Mouse (Mus musculus): ENCODE data around the gene Cmtm4.

Gene Cmtm4

DNA sequence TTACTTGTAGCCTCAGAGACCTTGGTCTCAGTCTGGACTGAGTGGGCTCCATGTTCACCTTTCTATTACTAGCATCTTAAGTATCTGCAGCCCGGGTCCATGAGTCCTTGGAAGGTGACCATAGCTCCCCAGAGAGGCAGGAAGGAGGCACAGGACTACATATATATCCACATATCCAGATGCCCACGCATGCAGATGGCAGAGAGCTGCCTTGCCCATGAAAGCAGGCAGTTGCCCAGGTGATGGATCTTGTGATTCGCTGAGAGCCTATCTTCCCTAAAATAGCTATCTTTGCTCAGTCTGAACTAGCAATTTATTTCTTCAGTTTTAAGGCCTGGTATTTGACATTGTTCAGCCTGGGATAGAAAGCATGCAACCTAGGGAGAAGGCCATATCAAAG lies 15.9 kb upstream of the Cmtm4 start:
- peak; percentile 32 to 56 for DNase-seq (ENCODE audit: low spot score in 2 of 2)

DNA sequence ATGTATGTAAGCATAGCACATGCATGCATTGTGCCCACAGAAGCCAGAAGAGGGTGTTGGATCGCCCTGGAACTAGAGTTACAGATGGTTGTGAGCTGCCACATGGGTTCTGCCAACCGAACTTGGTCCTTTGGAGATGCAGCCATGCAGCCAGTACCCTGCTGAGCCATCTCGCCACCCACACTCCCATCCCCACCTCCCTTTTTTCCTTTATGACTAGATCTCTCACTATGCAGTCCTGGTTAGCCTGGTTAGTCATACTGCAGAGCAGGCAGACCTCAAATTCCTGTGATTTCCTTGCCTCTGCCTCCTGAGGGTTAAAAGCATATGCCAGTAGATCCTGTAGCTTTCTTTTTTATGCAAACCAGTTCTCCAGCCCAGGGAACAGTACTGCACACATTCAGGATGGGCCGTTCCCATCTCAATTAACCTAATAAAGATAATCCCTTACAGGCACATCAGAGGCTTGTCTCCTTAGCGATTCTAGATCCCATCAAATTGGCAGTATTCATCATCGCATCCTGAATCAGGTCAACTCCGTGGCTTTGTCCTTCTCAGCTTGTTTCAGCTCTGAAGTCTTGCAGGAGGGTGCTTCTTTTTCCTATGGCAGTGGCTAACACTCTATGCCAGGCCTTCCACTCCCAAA lies 15.1 kb upstream of the Cmtm4 start:
- DNase-seq (ENCODE audit: low spot score in 2 of 2), result no peak

DNA sequence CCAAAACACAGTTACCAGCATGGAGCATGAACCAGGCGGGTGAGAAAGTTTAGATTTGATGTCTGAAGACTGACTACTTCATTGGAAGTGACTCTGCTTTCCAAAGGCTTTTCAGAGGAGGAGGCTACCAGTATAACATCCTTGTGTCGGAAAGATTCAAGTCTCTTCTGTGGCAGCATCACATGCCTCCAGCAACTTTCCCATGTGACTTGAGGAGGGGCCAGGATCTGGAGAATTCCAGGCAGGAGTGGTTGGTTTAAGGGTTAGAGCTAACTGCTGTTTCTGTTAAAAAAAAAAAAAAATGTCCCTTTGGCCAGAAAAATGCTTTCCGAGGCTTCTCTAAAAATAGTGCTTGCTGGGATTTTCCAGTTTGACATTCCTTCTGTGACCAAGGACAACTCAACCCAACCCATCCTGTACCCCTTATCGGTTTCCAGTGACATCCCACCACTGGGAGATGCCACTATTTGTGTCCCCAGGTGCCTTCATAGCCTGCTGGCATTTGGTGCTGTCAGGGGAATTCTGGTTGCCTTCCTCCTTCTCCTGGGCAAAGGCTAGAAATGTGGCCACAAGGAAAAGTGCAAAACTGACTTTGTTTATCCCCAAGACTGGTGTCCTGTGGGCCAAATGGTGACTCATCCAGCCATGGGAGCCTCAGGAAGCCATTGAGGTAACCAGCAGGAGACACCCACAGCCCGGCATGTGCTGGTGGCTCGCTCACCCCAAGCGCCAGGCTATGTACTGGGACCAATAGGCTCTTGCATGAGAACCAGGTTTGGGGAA lies 12.9 kb upstream of the Cmtm4 start:
- no peak for DNase-seq (ENCODE audit: low spot score in 2 of 2)

DNA sequence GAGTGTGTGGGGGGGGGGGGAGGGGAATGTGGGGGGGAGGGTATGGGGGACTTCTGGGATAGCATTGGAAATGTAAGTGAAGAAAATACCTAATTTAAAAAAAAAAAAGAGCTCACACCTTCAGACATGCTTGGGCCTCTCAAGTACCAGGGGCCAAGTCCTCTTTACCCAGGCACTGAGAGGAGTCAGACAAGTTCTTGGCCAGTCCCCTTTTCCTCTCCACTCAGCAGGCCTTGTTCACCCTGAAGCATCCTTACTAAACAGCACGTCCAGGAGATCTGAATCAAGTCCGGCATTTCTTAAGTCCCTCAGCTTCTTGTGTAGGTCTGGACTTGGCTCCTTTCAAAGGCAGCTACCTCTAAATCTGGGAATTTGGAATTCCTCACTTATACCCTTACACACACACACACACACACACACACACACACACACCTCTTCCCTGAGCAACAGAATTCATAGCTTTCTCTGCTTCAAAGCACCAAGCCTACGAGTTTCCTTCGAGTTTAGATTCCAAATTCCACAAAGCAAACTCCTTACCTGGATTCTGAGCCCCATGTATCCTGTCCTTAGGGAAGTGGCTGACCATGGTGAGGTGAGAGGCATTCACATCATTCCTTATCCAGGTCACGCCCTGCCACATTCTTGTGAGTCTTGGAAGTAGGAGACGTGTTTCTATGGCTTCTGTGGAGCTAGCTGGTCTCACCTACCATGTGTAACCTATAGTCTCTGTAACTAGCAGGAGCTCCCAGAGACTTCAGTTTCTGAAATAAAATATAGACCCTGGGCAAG lies 10.9 kb upstream of the Cmtm4 start:
- no peak for DNase-seq (ENCODE audit: low spot score in 2 of 2)

DNA sequence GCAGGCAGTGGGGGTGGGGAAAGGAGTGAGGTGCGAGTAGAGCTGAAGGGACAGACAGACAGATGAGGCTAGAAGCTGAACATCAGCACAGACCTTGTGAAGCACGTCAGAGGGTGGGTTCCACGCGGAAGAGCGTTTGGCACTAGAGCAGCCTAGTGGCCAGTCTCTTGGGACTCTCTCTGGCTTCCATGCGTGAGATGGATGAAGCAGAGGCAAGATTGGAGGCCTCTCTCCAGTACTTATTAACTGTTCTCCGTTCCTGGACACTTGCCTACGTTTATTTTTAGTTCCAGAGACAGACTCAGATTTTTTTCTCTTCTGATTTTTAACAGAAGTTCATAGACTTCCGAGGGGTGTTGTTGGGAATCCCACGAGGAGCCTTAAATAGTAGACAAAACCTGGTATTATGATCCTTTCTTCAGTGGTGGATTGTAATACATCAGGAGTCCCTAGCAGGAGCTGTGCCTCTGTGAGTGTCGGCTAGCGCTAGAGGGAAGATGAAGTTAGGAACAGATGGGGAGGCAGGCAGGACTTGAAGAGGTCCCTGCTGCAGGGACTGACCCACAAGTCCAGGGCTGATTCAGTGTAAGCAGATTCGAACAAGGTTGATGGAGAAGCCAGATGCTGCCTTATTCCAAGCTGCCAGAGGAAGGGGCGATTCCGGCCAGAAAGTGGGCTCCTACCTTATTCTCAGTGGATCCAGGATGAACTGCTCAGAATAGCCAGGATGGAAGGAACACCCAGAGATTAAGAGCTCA lies 10.0 kb upstream of the Cmtm4 start:
- DNase-seq (ENCODE audit: low spot score in 2 of 2), result no peak

DNA sequence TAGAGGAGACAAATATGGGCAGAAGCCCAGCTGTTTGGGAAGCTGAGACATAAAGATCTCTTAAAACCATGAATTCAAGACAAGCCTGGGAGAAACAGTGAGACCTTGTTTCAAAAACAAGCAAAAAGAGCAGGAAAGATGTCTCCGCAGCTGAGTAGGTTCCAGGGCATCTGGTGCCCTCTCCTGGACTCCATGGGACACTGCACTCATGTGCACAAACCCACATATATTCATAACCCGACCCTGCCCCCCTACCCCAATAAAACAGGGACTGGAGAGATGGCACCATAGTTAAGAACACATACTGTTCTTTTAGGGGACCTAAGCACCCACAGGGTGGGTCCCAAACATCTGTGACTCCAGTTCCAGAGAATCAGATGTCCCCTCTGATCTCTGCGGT lies 8.0 kb upstream of the Cmtm4 start:
- no peak for DNase-seq (ENCODE audit: low spot score in 2 of 2)

DNA sequence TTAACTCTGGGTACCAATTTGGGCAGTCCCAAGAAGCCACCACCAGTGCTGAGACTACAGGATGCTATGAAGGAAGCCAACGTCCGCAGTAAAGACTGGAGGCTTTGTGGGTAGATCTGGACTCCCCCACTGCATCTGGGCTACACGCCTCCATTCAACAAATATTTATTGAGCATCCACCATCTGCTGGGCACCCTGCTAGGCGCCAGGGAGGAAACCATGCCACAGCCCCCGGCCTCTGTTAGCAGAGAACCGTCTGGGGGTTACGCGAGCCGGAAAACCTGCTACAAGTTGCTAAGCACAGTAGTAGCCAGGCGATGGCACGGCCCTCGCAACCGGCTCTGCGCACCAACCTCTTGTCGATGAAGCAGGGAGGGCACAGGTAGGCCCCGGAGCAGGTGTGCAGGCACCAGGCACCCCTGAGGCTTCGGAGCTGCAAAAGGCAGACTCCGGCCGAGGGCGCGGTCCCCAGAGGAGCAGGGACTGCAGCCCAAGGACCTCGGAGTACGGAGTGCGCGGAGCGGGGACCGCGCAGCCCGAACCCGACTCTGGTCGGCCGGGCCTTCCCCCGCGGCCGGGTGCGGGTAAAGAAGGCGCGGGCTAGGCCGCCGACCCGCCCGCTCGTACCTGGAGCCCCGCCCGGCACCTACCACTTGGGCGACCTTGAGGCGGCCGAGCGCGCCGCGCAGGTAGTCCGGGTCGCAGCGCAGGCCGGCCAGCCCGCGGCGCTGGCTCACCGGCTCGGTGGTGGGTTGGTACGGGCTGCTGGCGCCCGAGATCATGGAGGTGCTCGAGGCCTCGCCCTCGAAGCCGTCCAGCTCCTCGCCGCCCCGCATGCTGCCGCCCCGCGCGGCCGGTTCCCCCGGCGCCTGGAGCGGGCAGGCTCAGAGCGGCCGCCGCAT lies 555 bp downstream of the Cmtm4 start:
- DNase-seq (ENCODE audit: low spot score in 2 of 2), result no peak

DNA sequence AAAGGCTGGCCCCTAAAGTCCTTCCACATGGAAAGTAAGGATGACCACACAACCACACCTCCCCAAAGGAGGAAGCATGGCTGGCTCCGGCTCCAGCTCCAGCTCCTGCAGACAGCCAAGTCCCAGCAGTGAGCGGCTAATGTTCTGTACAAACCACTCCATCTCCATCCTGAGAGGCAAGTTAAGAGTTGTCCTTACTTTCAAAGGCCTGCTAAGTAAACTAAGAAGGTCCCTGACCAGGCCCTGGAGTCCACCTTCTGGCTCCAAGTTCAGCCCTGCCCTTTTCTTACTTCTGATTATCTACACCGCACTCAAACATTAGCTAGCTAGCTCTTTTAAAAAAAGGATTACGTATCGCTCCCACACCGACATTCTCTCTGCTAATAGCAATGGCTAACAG lies 1.8 kb downstream of the Cmtm4 start:
- no peak for DNase-seq (ENCODE audit: low spot score in 2 of 2)

DNA sequence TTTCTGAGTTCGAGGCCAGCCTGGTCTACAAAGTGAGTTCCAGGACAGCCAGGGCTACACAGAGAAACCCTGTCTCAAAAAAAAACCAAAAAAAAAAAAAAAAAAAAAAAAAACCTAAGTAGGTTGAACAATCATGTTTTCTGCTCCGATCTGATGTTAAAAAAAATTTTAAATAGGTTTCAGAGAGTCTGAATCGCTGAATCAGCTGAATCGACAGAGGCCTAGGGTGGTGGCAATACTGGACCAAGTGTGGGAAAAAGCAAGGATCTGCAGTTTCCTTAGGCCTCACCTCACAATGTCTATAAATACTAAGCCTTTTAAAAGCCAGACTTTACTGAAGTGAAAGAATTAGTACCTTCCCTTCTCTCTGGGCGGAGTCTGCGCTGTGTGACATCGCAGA lies 2.5 kb downstream of the Cmtm4 start:
- DNase-seq (ENCODE audit: low spot score in 2 of 2), result no peak

DNA sequence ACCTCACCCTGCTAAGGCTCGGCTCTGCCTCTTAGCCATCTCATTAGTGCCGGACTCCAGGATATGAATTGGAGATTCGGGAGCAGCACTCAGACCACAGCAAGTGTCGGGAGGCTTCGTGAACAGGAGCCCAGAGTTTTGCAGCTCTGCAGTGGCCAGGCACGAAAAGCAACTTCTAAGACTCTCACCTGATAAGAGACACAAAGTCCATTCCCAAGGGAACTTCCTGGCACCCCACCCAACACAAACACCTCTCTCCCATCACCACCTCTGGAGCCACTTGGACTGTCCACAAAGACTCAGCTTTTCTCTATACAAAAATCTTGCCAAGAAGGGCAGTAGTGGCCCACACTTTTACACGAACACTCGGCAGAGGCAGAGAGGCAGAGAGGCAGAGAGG lies 5.4 kb downstream of the Cmtm4 start:
- no peak for DNase-seq (ENCODE audit: low spot score in 2 of 2)

DNA sequence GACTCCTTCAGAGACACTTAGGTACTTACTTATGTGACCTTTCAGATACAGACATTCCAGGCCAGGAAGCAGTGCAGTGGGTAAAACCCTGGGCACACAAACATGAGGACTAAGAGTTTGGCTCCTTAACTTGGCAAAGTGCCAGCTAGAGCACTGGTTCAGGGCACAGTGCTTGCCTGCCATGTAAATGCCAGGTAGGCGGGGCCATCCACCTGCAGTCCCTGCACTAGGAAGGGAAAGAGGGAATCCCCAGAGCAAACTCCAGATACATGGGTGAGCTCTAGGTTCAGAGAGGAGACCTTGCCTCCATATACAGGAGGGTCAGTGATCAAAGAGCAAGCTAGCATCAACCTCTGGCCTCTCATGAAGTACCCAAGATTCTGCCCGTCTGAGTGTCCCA lies 7.6 kb downstream of the Cmtm4 start:
- no peak for DNase-seq (ENCODE audit: low spot score in 2 of 2)

DNA sequence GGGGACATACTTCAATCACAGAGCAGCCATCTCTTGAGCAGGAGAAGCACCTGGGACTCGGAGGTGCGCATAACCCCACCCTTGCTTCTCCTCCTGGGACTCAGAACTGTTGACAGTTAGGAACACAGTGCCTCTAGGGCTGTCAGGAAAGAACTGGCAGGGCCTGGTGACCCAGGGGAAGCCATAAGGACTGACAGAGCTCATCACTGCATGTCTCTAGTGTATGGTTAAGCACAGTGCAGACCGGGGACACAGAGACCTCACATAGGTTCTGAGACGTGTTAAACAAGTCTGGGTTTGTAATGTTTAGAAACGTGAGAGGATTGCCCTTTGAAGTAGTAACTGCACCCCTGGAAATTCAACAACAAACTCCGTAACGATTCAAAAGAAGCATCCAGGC lies 8.1 kb downstream of the Cmtm4 start:
- DNase-seq (ENCODE audit: low spot score in 2 of 2), result no peak

DNA sequence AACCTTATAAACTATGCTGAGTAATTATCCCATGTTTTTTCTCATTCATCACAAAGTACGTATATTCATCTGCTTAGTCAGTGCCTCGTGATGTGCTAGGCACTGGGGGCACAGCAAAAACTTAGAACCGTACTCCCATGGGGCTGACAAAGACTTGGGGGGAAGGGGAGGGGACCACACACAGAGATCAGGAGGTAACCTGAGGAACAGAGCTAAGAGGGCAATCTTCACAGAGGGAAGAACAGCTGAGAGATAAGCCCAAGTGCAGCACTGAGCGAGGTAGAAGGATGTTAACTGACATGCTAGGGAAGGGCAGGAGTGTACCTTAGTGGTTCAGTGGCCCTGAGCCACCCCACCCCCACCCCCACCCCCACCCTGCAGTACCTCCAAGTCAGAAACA lies 8.9 kb downstream of the Cmtm4 start:
- DNase-seq (ENCODE audit: low spot score in 2 of 2), result no peak

DNA sequence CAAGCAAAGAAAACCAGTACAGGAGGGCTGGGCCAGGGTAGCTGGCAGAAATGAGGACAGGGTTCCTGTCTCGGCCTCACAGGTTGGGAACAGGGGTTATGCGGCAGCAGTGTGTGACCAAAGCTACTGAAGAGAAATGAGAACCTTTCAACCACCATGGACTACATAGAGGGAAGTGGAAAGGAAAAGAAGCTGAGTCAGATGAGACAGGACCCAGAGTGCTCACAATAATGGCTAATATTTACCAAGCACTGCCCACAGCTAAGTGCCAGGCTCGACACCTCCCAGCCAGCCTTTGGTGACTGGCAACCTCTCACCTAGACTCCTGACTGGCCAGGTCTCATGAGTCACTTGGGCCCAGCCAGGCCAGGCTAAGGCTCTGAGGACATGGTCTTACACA lies 11.6 kb downstream of the Cmtm4 start:
- no peak for DNase-seq (ENCODE audit: low spot score in 2 of 2)

DNA sequence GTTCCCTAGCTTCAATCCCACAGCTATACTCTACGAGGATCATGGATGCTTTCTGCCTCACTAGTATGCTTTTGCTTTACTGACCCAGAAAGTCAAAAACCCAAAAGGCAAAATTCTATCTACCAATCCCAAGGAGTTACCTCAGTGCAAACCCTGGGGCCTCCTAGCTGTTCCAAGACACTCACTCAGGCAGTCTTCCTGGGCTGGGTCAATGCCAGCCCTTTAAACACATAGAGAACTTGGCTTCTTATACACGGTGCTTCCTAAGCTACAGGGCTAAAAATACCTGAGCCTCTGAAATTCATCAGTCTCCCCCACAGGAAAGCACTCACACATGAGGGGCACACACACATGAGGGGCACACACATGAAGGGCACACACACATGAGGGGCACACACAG lies 12.3 kb downstream of the Cmtm4 start:
- DNase-seq (ENCODE audit: low spot score in 2 of 2), result no peak

DNA sequence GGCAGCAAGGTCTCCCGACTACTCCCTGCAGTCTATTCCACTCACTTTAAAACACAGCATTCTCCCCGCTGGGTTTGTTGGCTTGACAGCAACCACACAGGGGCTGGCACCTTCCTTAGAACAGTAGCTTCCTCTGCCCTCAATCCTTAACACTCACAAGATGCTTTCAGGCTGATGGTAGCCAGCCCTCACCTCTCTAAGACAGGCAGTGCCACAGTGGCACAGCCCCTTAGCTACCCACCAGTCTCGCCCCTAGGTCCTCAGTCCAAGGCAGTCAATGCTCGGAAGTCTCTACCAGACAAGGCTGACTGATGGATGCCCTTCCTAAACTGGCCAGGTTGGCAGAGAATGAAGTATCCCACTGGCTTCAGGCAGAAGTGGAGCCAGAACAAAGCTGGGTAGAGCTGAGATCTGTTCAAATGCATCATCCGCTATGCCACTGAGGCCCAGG lies 14.6 kb downstream of the Cmtm4 start:
- DNase-seq (ENCODE audit: low spot score in 2 of 2), result no peak

DNA sequence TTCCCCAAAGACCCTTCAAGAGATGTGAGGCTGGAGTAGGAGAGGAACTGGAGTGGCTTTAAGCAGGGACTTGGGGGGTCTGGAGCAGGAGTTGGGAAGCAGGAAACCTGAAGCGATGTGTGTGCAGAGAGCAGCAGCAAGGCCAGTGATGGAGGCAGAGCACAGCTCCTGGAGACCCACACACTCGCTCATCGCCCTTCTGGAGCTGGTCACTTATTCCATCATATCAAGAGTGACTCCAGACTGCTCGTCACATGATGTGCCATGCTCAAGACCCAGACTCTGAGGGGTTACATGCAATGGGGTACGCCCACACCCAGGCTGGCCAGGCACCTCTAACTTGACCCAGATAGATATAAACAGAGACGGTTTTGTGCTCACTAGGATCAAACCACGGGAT lies 15.3 kb downstream of the Cmtm4 start:
- DNase-seq (ENCODE audit: low spot score in 2 of 2), result no peak

DNA sequence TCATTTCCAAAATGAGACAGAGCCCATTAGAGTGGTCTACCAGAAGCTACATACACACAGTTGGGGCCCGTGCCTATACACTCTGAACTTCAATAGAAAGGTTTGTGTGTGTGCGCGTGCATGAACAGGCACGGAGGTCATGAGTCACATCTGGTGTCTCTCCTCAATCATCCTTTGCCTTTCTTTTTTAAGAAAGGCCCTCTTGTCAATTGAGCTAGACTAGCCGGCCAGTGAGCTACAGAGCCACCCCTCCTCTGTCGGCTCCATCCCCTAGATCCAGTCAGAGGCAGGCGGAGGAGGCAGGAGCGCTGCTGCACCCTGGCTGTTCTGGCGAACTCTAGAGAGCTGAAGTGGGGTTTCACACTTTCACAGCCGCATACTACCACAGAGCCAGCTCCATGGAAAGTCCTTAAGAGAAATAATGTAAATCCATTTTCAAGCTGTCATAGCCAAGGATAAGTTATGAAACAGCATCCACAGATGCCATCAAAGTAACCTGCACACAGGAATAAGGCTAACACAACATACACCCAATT lies 16.2 kb downstream of the Cmtm4 start:
- DNase-seq (ENCODE audit: low spot score in 2 of 2), result no peak

DNA sequence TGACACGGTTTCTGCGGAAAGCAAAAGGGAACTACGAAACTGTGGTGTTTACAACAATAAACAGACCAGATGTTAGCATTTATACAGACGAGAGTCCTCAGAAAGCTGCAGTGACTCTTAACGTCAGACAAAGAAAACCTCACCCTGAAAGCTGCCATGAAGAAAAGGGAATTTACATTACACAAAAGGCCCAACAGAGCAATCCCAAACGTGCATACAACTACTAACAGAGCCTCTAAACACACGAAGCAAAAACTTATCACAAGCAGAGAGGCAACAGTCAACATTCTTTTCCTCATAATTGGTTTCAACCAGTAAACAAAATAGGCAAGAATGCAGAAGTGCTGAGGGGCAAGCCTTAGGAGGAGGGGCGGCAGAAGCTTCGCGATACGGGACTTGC lies 18.9 kb downstream of the Cmtm4 start:
- no peak for DNase-seq (ENCODE audit: low spot score in 2 of 2)

DNA sequence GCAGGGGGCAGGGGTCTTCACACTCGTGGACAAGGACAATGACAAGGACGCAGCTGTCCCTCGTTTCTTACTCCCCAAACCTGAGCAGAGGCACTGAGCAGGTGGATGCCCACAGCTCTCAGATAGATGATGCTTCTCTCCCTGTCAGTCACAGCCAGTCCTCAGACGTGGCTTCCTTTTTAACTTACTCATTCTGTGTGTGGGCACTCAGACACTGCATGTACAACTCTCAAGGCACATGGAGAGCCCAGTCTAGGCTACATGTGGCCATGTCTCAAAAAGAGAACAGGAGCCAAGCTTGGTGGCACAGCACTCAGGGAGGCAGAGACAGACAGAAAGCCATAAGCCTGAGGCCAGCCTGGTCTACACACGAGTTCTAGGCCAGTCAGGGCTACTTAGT lies 19.6 kb downstream of the Cmtm4 start:
- DNase-seq (ENCODE audit: low spot score in 2 of 2), result no peak

Measured in frontal cortex, postnatal 25 days (tissue).